Mouse (Mus musculus): ENCODE results near the gene Ccnb1ip1.

DNA sequence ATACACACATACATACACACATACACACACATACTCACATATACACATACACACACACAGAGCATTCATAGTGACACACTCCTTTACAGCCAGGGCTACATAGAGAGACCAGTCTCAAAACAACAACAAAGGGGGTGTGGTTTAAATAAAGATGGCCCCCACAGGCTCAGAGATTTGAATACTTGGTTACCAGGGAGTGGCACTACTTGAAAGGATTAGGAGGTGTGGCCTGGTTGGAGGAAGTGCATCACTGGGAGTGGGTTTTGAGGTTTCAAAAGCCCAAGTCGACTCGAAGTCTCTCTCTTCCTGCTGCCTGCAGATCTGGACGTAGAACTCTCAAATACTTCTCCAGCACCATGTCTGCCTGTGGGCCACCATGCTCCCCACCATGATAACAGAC is 25.4 kb downstream of the Ccnb1ip1 start:
- no peak for TF ChIP-seq EP300 (IDR thresholded peaks at IDR 0.05; ENCODE audit: low read depth)
- TF ChIP-seq CTCF (IDR thresholded peaks at IDR 0.05; ENCODE audit: low read depth), result no peak
